27 mouse cellular contexts compared by ENCODE assay signal in the genomic region with DNA sequence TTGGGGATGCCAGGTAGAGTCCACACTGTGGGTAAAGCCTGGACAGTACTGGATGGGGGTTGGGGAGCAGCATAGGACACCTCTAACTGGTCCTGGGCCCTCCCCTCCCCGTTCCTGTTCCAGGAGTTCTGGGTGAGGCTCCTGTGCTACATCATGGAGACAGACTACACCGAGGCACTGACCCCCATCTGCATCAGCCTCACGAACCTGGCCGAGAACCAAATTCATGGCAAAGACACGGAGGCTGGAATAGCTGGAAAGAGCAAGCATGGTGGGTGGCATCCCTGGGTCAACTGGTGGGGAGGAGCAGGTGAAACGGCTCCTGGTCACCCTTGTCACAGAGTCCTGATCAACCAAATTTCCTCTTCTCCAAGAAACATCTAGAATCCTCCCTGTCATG. TPM values are rescaled to one million over a fixed set of nuclear protein-coding genes. Genes with fewer than 3 reads are reported as not detected.
DNase-seq lines count a peak whose midpoint lies in the region; ATAC-seq and TF ChIP-seq lines count a peak whose summit lies in the region.
"Had no signal": no experiment of that assay in that cellular context is flagged by ENCODE, and none has a peak within 500 bp of the region (broad histone marks: within the 10 kb centered on the region; RNA-seq: fewer than 3 reads in every experiment).

No protein-coding gene starts in this region.

- H3K27ac ChIP-seq in forebrain, embryonic 13.5 days = no peak overlapping the region
- no peak overlapping the region for H3K27ac ChIP-seq in forebrain, postnatal 0 days (ENCODE audit: low read depth, low read length)
- no peak overlapping the region for H3K27ac ChIP-seq in hindbrain, embryonic 13.5 days
- no peak overlapping the region for H3K27ac ChIP-seq in hindbrain, embryonic 10.5 days
- H3K27ac ChIP-seq in stomach, postnatal 0 days (replicated peaks) = no peak overlapping the region
- H3K27ac ChIP-seq: limb, embryonic 13.5 days; liver, embryonic 13.5 days; midbrain, embryonic 12.5 days; neural tube, embryonic 12.5 days had no signal

- H3K27me3 ChIP-seq in forebrain, embryonic 13.5 days = no peaks in the 10 kb centered on the region
- no peaks in the 10 kb centered on the region for H3K27me3 ChIP-seq in forebrain, postnatal 0 days (ENCODE audit: insufficient read depth, low read length)
- no peaks in the 10 kb centered on the region for H3K27me3 ChIP-seq in hindbrain, embryonic 13.5 days
- H3K27me3 ChIP-seq in hindbrain, embryonic 10.5 days (ENCODE audit: insufficient read depth, poor library complexity, severe bottlenecking) = no peaks in the 10 kb centered on the region
- H3K27me3 ChIP-seq in megakaryocyte, embryonic 14.5 days (replicated peaks) = peaks cover 8% of the 10 kb centered on the region
- H3K27me3 ChIP-seq in stomach, postnatal 0 days (ENCODE audit: control insufficient read depth, insufficient read depth, low read length) = no peaks in the 10 kb centered on the region; the same call in 1 of the 2 replicates
- H3K27me3 ChIP-seq: heart, embryonic 12.5 days; limb, embryonic 13.5 days; liver, embryonic 13.5 days; midbrain, embryonic 12.5 days; neural tube, embryonic 12.5 days had no signal

- H3K4me1 ChIP-seq in forebrain, embryonic 13.5 days = no peaks in the 10 kb centered on the region
- H3K4me1 ChIP-seq in forebrain, postnatal 0 days (ENCODE audit: insufficient read depth) = no peaks in the 10 kb centered on the region
- no peaks in the 10 kb centered on the region for H3K4me1 ChIP-seq in hindbrain, embryonic 13.5 days (replicated peaks)
- no peaks in the 10 kb centered on the region for H3K4me1 ChIP-seq in hindbrain, embryonic 10.5 days (replicated peaks)
- no peaks in the 10 kb centered on the region for H3K4me1 ChIP-seq in megakaryocyte, embryonic 14.5 days
- H3K4me1 ChIP-seq in stomach, postnatal 0 days (replicated peaks; ENCODE audit: control insufficient read depth, insufficient read depth) = no peaks in the 10 kb centered on the region
- H3K4me1 ChIP-seq: heart, embryonic 12.5 days; limb, embryonic 13.5 days; liver, embryonic 13.5 days; midbrain, embryonic 12.5 days; neural tube, embryonic 12.5 days had no signal

- H3K4me3 ChIP-seq in forebrain, embryonic 13.5 days = no peak overlapping the region
- H3K4me3 ChIP-seq in forebrain, postnatal 0 days (ENCODE audit: low read depth, low read length) = no peak overlapping the region
- H3K4me3 ChIP-seq in hindbrain, embryonic 13.5 days = no peak overlapping the region
- H3K4me3 ChIP-seq in hindbrain, embryonic 10.5 days = no peak overlapping the region
- peak overlapping the region; percentile 6 for H3K4me3 ChIP-seq in megakaryocyte, embryonic 14.5 days (replicated peaks)
- no peak overlapping the region for H3K4me3 ChIP-seq in stomach, postnatal 0 days (ENCODE audit: low read depth, low read length)
- H3K4me3 ChIP-seq: heart, embryonic 12.5 days; limb, embryonic 13.5 days; liver, embryonic 13.5 days; midbrain, embryonic 12.5 days; neural tube, embryonic 12.5 days had no signal

- ATAC-seq in forebrain, embryonic 13.5 days = 0 out of 2 replicates have a peak, but pooled peaks have one; percentile 11
- no peak for ATAC-seq in forebrain, postnatal 0 days
- peak; percentile 4; the same call in 1 of the 2 replicates for ATAC-seq in hindbrain, embryonic 13.5 days (ENCODE audit: low FRiP score)
- ATAC-seq in megakaryocyte, adult 5-6 weeks (ENCODE audit: poor library complexity, severe bottlenecking) = no peak
- ATAC-seq in stomach, postnatal 0 days (ENCODE audit: low FRiP score, low TSS enrichment) = 0 out of 2 replicates have a peak, but pooled peaks have one; percentile 4
- ATAC-seq: intestine, postnatal 0 days had no signal

- no peak overlapping the region for H3K9ac ChIP-seq in forebrain, embryonic 13.5 days
- no peak overlapping the region for H3K9ac ChIP-seq in forebrain, postnatal 0 days
- no peak overlapping the region for H3K9ac ChIP-seq in hindbrain, embryonic 13.5 days
- H3K9ac ChIP-seq in stomach, postnatal 0 days (ENCODE audit: low read length) = no peak overlapping the region
- H3K9ac ChIP-seq: heart, embryonic 12.5 days; limb, embryonic 13.5 days; liver, embryonic 13.5 days; midbrain, embryonic 12.5 days; neural tube, embryonic 12.5 days had no signal

- no peak for TF ChIP-seq CTCF in forebrain, postnatal 0 days (IDR thresholded peaks at IDR 0.05; ENCODE audit: low read depth)
- TF ChIP-seq CTCF in stomach, postnatal 0 days (IDR thresholded peaks at IDR 0.05; ENCODE audit: low read depth) = no peak

- DNase-seq in forebrain, postnatal 0 days = no peak
- DNase-seq in hindbrain, embryonic 10.5 days (ENCODE audit: low spot score) = no peak
- no peak for DNase-seq in stomach, postnatal 0 days (ENCODE audit: low spot score)
- DNase-seq: adrenal gland, postnatal 14 days; cerebellum, adult 8-10 months; cerebellum, postnatal 36 days; embryo, embryonic 11 days; heart, postnatal 14 days; kidney, postnatal 4 days; liver, embryonic 13.5 days; retina, postnatal 1 day; right cerebral cortex, postnatal 25 days; thymus, adult 2 months; thymus, postnatal 4 days had no signal

- 78% methylated on average over 6 of the region's 6 CpGs for WGBS in forebrain, embryonic 13.5 days
- 81% methylated on average over 6 of the region's 6 CpGs for WGBS in forebrain, postnatal 0 days
- 78% methylated on average over 6 of the region's 6 CpGs for WGBS in hindbrain, embryonic 13.5 days
- WGBS in hindbrain, embryonic 10.5 days = 80% methylated on average over 6 of the region's 6 CpGs
- 72% methylated on average over 6 of the region's 6 CpGs for WGBS in stomach, postnatal 0 days

- no peak overlapping the region for H3K4me2 ChIP-seq in forebrain, embryonic 13.5 days
- H3K4me2 ChIP-seq in forebrain, postnatal 0 days (ENCODE audit: low read depth) = no peak overlapping the region
- H3K4me2 ChIP-seq in hindbrain, embryonic 13.5 days = no peak overlapping the region
- H3K4me2 ChIP-seq in stomach, postnatal 0 days (replicated peaks; ENCODE audit: low read depth) = no peak overlapping the region
- H3K4me2 ChIP-seq: heart, embryonic 12.5 days; limb, embryonic 13.5 days; liver, embryonic 13.5 days; midbrain, embryonic 12.5 days; neural tube, embryonic 12.5 days had no signal

- peaks cover 95% of the 10 kb centered on the region for H3K9me3 ChIP-seq in forebrain, embryonic 13.5 days (replicated peaks)
- H3K9me3 ChIP-seq in forebrain, postnatal 0 days (ENCODE audit: low read length) = peaks cover 97% of the 10 kb centered on the region
- peaks cover 93% of the 10 kb centered on the region for H3K9me3 ChIP-seq in hindbrain, embryonic 13.5 days
- H3K9me3 ChIP-seq in hindbrain, embryonic 10.5 days = peaks cover 97% of the 10 kb centered on the region
- peaks cover 80% of the 10 kb centered on the region for H3K9me3 ChIP-seq in megakaryocyte, embryonic 14.5 days
- peaks cover 69% of the 10 kb centered on the region for H3K9me3 ChIP-seq in stomach, postnatal 0 days (ENCODE audit: control insufficient read depth, low read length)

- no peaks in the 10 kb centered on the region for H3K36me3 ChIP-seq in forebrain, embryonic 13.5 days (ENCODE audit: poor library complexity, severe bottlenecking)
- H3K36me3 ChIP-seq in forebrain, postnatal 0 days (ENCODE audit: insufficient read depth) = no peaks in the 10 kb centered on the region
- no peaks in the 10 kb centered on the region for H3K36me3 ChIP-seq in hindbrain, embryonic 13.5 days
- no peaks in the 10 kb centered on the region for H3K36me3 ChIP-seq in hindbrain, embryonic 10.5 days
- H3K36me3 ChIP-seq in megakaryocyte, embryonic 14.5 days (replicated peaks; ENCODE audit: low read length) = no peaks in the 10 kb centered on the region
- H3K36me3 ChIP-seq in stomach, postnatal 0 days (ENCODE audit: control insufficient read depth, insufficient read depth, low read length) = no peaks in the 10 kb centered on the region
- H3K36me3 ChIP-seq: heart, embryonic 12.5 days; limb, embryonic 13.5 days; liver, embryonic 13.5 days; midbrain, embryonic 12.5 days; neural tube, embryonic 12.5 days had no signal

- no peak for TF ChIP-seq EP300 in stomach, postnatal 0 days (optimal IDR thresholded peaks at IDR 0.05)

RNA-seq across cellular contexts. Expression of gene Mroh2a, which starts 12.0 kb away (rescaled TPM):
- polyA plus RNA-seq in forebrain, embryonic 13.5 days (2015; fragmentation: Nextera tagmentation; extraction: Ambion mirVana) = 1.7 TPM in 2 replicates
- 0.23 TPM in 1 of 2 replicates, not detected in the other for total RNA-seq in forebrain, postnatal 0 days (2014; rRNA removed)
- polyA plus RNA-seq in forebrain, postnatal 0 days (2015; fragmentation: Nextera tagmentation; extraction: Ambion mirVana) = 0.35 and 0.36 TPM in 2 replicates
- 0.66 and 0.79 TPM in 2 replicates for polyA plus RNA-seq in hindbrain, embryonic 13.5 days (2015; fragmentation: Nextera tagmentation; extraction: Ambion mirVana)
- 0.93 and 1.1 TPM in 2 replicates for polyA plus RNA-seq in hindbrain, embryonic 10.5 days (2016; fragmentation: Nextera tagmentation; extraction: Ambion mirVana)
- not detected in 2 replicates for polyA plus RNA-seq in megakaryocyte, embryonic 14.5 days (2012; ENCODE audit: insufficient read depth, low replicate concordance)
- total RNA-seq in megakaryocyte, adult 5-6 weeks (2015) = 0.47 and 1.2 TPM in 2 replicates
- 0.28 and 0.37 TPM in 2 replicates for total RNA-seq in megakaryocyte, adult 5-6 weeks (2017)
- polyA plus RNA-seq in stomach, postnatal 0 days (2015; fragmentation: Nextera tagmentation; extraction: Ambion mirVana) = 0.54 and 0.84 TPM in 2 replicates
- total RNA-seq: gastrocnemius, adult 18-20 months; gastrocnemius, postnatal 36 days had no signal

RNA-seq across cellular contexts. Expression of gene Ugt1a1, which starts 27.0 kb away (rescaled TPM):
- polyA plus RNA-seq in forebrain, embryonic 13.5 days (2015; fragmentation: Nextera tagmentation; extraction: Ambion mirVana) = not detected in 2 replicates
- total RNA-seq in forebrain, postnatal 0 days (2014; rRNA removed) = 0.14 TPM in 1 of 2 replicates, not detected in the other
- not detected in 2 replicates for polyA plus RNA-seq in forebrain, postnatal 0 days (2015; fragmentation: Nextera tagmentation; extraction: Ambion mirVana)
- not detected in 2 replicates for polyA plus RNA-seq in hindbrain, embryonic 13.5 days (2015; fragmentation: Nextera tagmentation; extraction: Ambion mirVana)
- not detected in 2 replicates for polyA plus RNA-seq in hindbrain, embryonic 10.5 days (2016; fragmentation: Nextera tagmentation; extraction: Ambion mirVana)
- polyA plus RNA-seq in megakaryocyte, embryonic 14.5 days (2012; ENCODE audit: insufficient read depth, low replicate concordance) = not detected in 2 replicates
- total RNA-seq in megakaryocyte, adult 5-6 weeks (2015) = 0.29 and 1.1 TPM in 2 replicates
- 0.37 TPM in 1 of 2 replicates, not detected in the other for total RNA-seq in megakaryocyte, adult 5-6 weeks (2017)
- 23.6 and 24.8 TPM in 2 replicates for polyA plus RNA-seq in stomach, postnatal 0 days (2015; fragmentation: Nextera tagmentation; extraction: Ambion mirVana)
- total RNA-seq: gastrocnemius, postnatal 36 days; heart, postnatal 14 days had no signal
- polyA plus RNA-seq: liver, embryonic 13.5 days; lung, embryonic 16.5 days; midbrain, embryonic 12.5 days; neural tube, embryonic 12.5 days had no signal

RNA-seq across cellular contexts. Expression of gene Dnajb3, which starts 33.2 kb away (rescaled TPM):
- polyA plus RNA-seq in forebrain, embryonic 13.5 days (2015; fragmentation: Nextera tagmentation; extraction: Ambion mirVana) = 11.1 and 12.5 TPM in 2 replicates
- total RNA-seq in forebrain, postnatal 0 days (2014; rRNA removed) = 5.3 and 6.6 TPM in 2 replicates
- polyA plus RNA-seq in forebrain, postnatal 0 days (2015; fragmentation: Nextera tagmentation; extraction: Ambion mirVana) = 10.7 and 12.4 TPM in 2 replicates
- polyA plus RNA-seq in hindbrain, embryonic 13.5 days (2015; fragmentation: Nextera tagmentation; extraction: Ambion mirVana) = 15.6 and 15.8 TPM in 2 replicates
- polyA plus RNA-seq in hindbrain, embryonic 10.5 days (2016; fragmentation: Nextera tagmentation; extraction: Ambion mirVana) = 13.4 and 14.0 TPM in 2 replicates
- not detected in 2 replicates for polyA plus RNA-seq in megakaryocyte, embryonic 14.5 days (2012; ENCODE audit: insufficient read depth, low replicate concordance)
- 0.66 TPM in 1 of 2 replicates, not detected in the other for total RNA-seq in megakaryocyte, adult 5-6 weeks (2015)
- not detected in 2 replicates for total RNA-seq in megakaryocyte, adult 5-6 weeks (2017)
- polyA plus RNA-seq in stomach, postnatal 0 days (2015; fragmentation: Nextera tagmentation; extraction: Ambion mirVana) = 7.2 and 8.2 TPM in 2 replicates
- total RNA-seq: gastrocnemius, adult 18-20 months; gastrocnemius, postnatal 36 days had no signal

RNA-seq across cellular contexts. Expression of gene Ugt1a2, which starts 38.4 kb away (rescaled TPM):
- polyA plus RNA-seq in forebrain, embryonic 13.5 days (2015; fragmentation: Nextera tagmentation; extraction: Ambion mirVana) = not detected in 2 replicates
- not detected in 2 replicates for total RNA-seq in forebrain, postnatal 0 days (2014; rRNA removed)
- polyA plus RNA-seq in forebrain, postnatal 0 days (2015; fragmentation: Nextera tagmentation; extraction: Ambion mirVana) = not detected in 2 replicates
- not detected in 2 replicates for polyA plus RNA-seq in hindbrain, embryonic 13.5 days (2015; fragmentation: Nextera tagmentation; extraction: Ambion mirVana)
- polyA plus RNA-seq in hindbrain, embryonic 10.5 days (2016; fragmentation: Nextera tagmentation; extraction: Ambion mirVana) = 0.12 TPM in 1 of 2 replicates, not detected in the other
- not detected in 2 replicates for polyA plus RNA-seq in megakaryocyte, embryonic 14.5 days (2012; ENCODE audit: insufficient read depth, low replicate concordance)
- 2.5 and 4.1 TPM in 2 replicates for total RNA-seq in megakaryocyte, adult 5-6 weeks (2015)
- total RNA-seq in megakaryocyte, adult 5-6 weeks (2017) = 0.12 and 1.2 TPM in 2 replicates
- 0.12 TPM in 1 of 2 replicates, not detected in the other for polyA plus RNA-seq in stomach, postnatal 0 days (2015; fragmentation: Nextera tagmentation; extraction: Ambion mirVana)
- total RNA-seq: gastrocnemius, postnatal 36 days; heart, postnatal 14 days; left cerebral cortex, postnatal 14 days had no signal
- polyA plus RNA-seq: heart, embryonic 12.5 days; limb, embryonic 13.5 days; liver, embryonic 13.5 days; lung, embryonic 16.5 days; neural tube, embryonic 12.5 days had no signal

RNA-seq across cellular contexts. Expression of gene Hjurp, which starts 38.7 kb away (rescaled TPM):
- 145 and 146 TPM in 2 replicates for polyA plus RNA-seq in forebrain, embryonic 13.5 days (2015; fragmentation: Nextera tagmentation; extraction: Ambion mirVana)
- total RNA-seq in forebrain, postnatal 0 days (2014; rRNA removed) = 77.6 and 88.0 TPM in 2 replicates
- polyA plus RNA-seq in forebrain, postnatal 0 days (2015; fragmentation: Nextera tagmentation; extraction: Ambion mirVana) = 24.5 and 40.0 TPM in 2 replicates
- 82.0 and 82.8 TPM in 2 replicates for polyA plus RNA-seq in hindbrain, embryonic 13.5 days (2015; fragmentation: Nextera tagmentation; extraction: Ambion mirVana)
- 169 and 205 TPM in 2 replicates for polyA plus RNA-seq in hindbrain, embryonic 10.5 days (2016; fragmentation: Nextera tagmentation; extraction: Ambion mirVana)
- 2.4 and 4.0 TPM in 2 replicates for polyA plus RNA-seq in megakaryocyte, embryonic 14.5 days (2012; ENCODE audit: insufficient read depth, low replicate concordance)
- 99.8 and 112 TPM in 2 replicates for total RNA-seq in megakaryocyte, adult 5-6 weeks (2015)
- total RNA-seq in megakaryocyte, adult 5-6 weeks (2017) = 174 and 189 TPM in 2 replicates
- polyA plus RNA-seq in stomach, postnatal 0 days (2015; fragmentation: Nextera tagmentation; extraction: Ambion mirVana) = 30.0 and 34.1 TPM in 2 replicates

Comparison
In these comparisons a context has a peak if more than half of its experiments do, and no peak if none do; other contexts are left out.
1. ATAC-seq: peak in forebrain, embryonic 13.5 days (single experiment), hindbrain, embryonic 13.5 days (single experiment) and stomach, postnatal 0 days (single experiment); none in forebrain, postnatal 0 days (single experiment) and megakaryocyte, adult 5-6 weeks (single experiment).
2. RNA of gene Ugt1a1, which starts 27.0 kb away (polyA plus RNA-seq): 23.6 to 24.8 TPM in stomach, postnatal 0 days; not detected in forebrain, embryonic 13.5 days, not detected in forebrain, postnatal 0 days, not detected in hindbrain, embryonic 13.5 days, not detected in hindbrain, embryonic 10.5 days and not detected in megakaryocyte, embryonic 14.5 days; every median in the first group is over 10 times any median in the second.